Mouse (Mus musculus) lung, adult 18-20 months (tissue): ENCODE results near the gene Ube2i.
"Not testable (repeated sequence)": the region's sequence is repeated elsewhere in the genome, so short reads cannot be mapped to it uniquely, and the experiment has no call there.

Source experiments
- DNase-seq, 2 experiments: peaks; one replicate each; pipeline ENCODE4 v3.0.0; 2022; ENCODE audit warnings: mixed read lengths in 2 of 2

Ube2i gene

GRCm38 (mm10) chr17:25252643-25253042, 21.8 kb downstream of the Ube2i start:
- no peak for DNase-seq

DNA sequence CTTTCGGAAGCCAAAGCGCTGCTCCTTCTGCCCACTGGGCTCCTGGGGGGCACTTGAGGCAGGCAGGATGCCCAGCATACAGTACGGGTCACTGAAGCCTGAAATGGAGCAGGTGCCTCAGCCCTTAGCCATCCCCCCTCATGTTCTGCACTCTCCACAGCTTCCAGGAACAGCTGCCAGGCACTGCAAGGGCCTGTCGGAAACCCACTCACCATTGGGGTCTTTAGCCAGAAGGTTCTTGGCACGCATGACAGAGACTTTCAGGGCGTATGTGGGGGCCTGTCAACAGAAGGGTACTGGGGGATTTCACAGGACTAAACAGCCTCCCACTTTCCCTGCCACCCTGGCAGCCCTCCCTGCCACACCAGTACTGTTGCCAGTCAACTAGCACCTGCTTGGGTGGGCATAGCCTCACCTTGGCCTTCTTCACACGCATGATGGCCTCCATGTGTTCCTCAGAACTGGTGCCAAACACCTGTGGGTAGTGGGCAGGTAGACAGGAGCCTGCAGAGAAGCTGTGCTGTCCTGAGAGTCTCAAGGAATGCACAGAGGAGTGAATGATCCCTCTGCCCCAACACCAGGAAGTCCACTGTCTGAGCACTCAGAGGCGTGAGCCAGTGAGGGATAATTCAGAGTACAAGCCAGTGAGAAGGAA, 24.1 kb downstream of the Ube2i start:
- DNase-seq: no peak

GRCm38 (mm10) chr17:25248033-25248750, 26.2 kb downstream of the Ube2i start:
- DNase-seq: no peak

GRCm38 (mm10) chr17:25244239-25244638, 30.2 kb downstream of the Ube2i start:
- DNase-seq: no peak

DNA sequence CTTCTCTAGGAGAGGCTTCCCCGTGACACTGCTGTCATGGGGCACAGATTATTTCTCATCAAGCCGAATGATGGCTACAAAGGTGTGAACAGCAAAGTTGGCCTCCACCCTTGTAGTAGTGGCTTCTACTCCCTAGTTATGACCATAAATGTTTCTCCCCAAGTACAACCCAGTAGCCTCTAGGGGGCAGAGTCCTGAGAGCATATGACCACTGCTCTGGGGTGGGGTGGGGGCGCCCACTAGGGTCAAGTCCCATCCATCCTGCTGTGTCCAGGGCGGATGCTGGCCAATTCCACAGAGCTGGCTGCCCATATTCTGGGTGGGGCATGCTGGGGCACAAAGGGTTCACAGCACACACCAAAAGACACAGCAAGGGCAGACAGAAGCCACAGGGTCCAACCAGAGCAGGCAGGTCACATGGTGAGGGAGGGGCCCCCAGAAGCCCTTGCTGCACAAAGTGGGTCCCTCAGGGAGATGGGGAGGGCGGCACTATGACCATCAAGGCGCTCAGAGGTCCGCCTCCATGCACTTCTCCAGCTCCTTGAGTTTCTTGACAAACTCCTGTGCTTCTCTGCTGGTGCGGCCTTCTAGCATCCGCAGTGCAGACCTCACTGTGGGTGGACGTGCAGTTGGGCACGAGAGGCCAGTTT, 31.2 kb downstream of the Ube2i start:
- no peak for DNase-seq

DNA sequence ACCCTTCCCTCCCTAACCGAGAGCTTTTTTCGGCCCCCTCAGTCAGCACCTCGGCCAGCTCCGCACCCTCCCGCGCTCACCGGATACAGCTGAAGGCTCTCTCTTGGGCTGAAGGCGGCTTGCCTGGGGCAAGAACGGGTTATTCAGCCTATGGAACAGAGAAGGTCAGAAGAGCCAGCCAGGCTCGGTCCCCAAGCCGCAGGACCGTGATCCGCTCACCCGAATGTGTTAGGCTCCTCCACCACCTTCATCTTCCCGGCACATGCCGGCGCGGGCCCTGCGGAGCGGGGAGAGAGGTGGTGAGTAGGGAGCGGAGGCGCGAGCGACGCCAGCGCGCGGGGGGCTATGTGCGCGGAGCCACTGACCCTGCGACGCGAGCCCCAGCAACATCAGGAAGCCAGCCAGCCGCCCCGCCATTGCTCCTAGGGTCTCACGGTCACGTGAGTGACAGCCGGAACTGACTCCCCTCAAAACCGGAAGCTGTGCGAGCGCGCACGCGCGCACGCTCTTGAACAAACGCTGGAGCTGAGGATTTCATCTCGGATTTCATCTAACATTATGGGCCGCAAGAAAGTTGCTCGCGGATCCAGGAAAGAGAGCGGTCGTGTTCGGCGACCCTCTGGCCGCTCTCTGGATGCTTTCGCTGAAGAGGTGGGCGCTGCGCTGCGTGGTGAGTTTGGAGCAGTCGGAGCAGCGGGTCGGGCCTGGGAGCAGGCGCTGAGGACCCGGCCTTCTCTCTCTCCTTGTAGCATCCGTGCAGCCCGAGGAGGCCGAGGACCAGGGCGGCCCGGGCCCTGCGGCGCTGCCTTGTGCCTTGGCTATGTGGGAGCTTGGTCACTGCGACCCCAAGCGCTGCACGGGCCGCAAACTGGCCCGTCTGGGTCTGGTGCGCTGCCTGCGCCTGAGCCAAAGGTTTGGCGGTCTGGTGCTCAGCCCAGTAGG, 34.5 kb downstream of the Ube2i start, which contains the start of the genes Gnptg and Tsr3:
Gene Gnptg (minus strand): TSS at position 430 of the 942 bp plus-strand sequence.
Gene Tsr3 (plus strand): TSS at position 476 of the 942 bp plus-strand sequence.
- DNase-seq: peak; percentile 84 to 88

DNA sequence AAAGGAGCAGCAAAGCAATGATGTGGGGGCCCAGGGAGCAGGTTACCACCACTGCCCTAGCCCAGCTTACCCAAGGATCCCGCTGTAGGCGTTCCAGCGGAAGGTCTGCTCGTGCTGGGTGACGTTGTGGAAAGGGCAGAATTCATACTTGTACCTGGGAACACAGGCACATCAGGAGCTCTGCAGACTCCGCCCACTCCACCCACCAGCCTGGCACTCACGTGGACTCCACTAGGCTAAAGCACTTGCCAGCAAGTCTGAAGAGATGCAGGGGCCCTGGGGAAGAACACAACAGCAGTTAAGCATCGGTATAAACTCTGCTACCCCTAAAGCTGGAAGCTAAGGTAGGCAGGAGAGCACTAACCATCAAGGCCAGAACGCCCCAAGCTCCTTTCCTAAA, 38.8 kb downstream of the Ube2i start:
- DNase-seq: no peak

DNA sequence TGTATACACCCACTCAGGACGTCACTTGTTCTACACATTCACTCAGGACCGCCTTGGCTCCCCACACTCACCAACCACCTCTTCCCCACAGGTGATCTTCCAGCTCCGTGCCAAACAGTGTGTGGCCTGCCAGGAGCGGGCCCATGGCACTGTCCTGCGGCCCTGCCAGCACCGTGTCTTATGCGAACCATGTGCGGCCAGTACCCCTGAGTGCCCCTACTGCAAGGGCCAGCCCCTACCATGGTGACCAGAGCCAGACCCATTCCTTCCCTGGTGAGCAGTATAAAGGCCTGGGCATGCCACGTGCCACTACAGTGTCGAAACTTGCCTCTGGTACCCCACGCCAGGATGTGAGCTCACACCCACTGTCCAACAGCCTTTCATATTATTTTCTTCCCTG, 42.8 kb downstream of the Ube2i start:
- DNase-seq: not testable (repeated sequence)

DNA sequence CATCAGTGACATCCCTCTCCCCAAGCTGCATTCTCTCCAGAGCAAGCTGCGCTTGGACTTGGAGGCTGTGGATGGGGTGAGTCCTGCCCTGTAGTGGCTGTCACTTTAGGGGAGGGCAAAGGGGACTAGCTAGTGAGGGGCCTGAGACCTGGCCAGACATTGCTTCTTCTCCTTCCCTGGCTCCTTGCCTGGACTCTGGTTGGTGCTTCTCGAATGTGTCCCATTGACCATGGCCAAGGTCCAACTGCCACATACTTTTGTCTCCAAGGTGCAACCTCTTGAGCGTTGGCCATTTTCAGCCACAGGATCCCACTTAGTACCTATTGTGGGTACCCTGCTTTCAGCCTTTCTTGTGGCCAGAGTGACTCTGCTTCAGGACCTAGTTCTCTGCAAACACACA, 43.7 kb downstream of the Ube2i start:
- DNase-seq: peak; percentile 28 to 42

DNA sequence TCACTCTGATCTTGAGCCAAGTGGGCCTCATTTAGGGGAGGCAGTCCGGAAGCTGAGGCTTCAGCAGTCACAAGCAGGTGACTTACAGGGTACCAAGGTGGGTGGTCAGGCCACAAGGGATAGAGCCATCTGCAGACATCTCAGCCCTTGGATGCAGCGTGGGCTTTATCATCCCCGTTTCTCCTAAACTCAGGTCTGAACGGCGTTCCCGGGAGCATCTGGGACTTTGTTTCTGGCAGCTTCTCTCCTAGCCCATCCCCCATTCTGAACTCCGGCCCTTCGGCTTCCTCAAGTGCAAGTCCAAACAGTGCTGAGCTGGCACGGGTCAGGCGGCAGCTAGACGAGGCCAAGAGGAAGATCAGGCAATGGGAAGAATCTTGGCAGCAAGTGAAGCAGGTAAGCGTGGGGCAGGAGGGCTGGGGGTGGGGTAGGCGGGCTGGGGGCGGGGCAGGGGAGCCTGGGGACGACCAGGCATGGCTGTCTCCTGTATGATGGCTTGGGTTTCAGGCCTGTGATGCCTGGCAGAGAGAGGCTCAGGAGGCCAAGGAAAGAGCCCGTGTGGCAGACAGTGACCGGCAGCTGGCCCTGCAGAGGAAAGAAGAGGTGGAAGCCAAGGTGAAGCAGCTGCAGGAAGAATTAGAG, 44.3 kb downstream of the Ube2i start:
- DNase-seq: peak in 1 of 2 experiments; percentile 24

GRCm38 (mm10) chr17:25227991-25228390, 46.4 kb downstream of the Ube2i start:
- DNase-seq: no peak

GRCm38 (mm10) chr17:25225659-25226058, 48.8 kb downstream of the Ube2i start:
- no peak for DNase-seq

DNA sequence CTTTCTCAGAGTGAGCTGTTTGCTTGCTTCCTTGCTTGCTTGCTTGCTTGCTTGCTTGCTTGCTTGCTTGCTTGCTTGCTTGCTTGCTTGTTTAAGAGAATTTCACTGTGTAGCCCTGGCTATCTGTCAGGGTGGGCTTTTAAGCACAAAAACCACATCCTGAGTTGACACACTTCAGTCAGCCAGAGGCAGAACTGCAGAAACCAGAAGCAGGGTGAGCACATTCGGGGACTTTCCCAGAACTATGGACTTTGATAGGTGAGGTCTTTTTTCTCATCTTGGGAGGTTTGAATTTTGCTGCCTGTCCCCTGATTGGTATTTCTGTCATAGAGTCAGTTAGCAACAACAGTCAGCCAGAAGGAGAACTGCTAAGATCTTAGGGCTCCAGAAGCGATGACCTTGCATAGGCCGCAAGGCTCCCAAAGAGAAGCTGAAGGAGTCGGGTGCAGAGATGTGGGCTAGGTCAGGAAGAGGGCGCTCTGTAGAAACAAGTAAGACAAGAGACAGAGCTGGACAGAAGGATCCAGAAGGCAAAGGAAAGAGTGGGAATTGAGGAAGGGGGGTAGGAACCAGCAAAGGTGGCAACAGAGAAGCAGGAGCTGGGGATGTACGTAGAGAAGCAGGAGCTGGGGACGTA, 49.7 kb downstream of the Ube2i start:
- DNase-seq: no peak

DNA sequence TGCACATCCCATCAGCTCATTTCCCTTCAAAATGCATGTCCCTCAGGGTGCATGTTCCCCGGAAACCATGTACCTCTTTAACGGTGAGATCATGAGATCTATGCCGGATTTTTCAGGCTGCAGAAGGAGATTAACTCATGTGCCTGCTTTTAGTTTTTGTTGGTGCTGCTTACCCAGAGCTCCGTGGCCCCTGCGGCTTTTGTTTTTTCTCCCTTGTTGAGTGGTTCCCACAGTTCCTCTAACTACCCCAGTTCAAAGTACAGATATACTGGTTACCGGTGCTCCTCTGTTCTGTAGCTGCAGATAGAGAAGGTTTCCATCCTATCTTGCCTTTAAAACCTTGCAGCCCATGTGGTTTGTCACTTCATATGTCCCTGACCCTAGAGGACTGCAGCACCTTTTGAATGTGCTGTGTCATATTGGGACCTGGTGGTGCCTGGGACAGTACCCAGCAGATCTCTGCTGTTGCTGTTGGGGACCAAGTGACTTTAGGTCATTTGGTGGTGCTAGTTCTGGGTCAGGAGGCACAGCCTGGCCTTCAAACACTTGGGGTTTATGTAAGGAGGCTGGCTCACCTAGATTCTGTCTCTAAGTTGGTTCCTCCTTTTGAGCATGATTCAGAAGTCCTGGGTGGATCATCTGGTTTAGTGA, 51.3 kb downstream of the Ube2i start:
- no peak for DNase-seq

- DNase-seq: not testable (repeated sequence)
These were observed 51.9 kb downstream of the Ube2i start for GRCm38 (mm10) chr17:25222504-25222940.

DNA sequence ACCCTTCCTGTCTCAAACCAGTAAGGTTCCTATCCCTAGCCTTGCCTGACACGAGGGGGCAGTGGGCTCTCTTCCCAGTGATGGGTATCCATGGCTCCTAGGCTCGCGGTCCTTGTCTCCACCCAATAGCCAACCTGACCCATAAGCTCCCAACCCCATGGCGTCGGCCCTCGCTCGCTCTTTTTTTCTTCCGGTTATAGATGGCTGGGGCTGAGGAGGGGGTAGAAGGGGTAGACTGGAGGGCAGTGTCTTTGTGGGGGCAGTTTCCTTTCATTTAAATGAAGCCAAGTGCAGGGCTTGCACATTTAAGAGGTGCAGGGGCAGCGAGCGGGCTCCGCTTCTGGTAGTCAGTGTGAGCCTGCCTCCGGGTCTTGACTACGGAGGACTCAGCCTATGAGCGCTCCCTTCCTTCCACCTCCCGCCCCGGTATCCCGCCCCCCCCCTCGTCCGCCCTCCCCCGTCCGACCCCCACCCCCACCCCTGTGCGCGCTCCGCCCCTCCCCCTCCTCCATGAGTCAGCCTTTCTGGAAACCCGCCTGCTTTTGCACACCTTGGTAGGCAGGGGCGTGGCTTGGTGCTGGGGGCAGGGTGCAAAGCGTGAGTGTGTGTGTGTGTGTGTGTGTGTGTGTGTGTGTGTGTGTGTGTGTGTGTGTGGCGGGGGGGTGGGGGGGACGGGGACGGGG, 52.5 kb downstream of the Ube2i start:
- peak; percentile 67 to 77 for DNase-seq

DNA sequence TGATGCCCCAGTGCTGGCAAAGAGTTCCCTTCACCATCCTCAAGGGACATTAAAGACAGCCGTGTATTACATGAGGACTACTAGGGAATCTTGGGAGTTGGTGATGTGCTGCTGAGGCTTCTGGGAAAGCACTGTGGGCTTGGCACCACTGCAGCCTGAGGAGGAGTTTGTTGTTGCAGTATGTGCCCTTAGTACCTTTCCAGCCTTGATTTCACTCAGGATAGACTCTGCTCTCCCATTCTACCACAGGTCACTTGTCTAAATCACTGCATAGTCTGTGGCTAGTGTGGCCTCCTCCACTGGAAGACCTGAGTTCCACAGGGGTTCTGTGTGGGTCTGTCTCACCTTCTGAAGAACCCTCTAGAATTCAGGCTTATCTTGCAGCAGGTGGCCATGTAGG, 53.7 kb downstream of the Ube2i start:
- no peak for DNase-seq

DNA sequence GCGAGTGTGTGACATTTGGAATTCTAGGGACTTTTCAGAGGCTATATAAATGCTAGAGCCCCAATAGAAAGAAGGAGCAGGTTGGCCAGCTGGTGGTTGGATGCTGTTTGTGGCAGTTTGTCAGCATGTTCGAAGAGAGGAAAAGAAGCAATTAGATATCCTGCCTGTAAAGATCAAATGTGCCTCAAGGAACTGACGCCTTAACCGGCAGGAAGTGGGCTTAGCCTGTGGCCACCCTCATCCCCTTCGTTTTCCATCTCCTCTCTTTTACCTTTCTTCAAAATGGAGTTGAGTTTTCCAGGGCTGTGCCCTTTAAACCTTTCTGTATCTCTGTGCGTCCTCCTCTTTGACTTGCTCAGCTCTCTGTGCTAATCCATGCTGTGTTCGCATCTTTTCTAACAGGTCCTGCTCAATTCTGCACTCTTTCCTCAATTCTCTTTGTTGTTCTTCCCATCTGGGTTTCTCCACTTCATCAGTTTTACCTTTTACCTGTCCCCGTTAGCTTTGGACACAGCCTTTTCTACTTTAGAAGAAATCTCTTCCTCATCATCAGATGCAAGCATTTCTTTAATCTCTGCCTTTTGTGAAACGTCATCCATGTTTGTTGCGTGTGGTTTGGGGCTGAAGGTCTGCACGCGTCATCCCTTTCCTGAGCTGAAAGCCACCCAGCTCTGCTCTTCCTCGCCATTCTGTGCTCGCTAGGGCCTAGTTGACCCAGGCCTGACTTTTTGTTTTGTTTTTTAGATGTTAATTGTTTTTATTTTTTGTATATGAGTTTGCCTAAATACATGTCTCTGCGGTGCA, 54.7 kb downstream of the Ube2i start:
- DNase-seq: no peak

DNA sequence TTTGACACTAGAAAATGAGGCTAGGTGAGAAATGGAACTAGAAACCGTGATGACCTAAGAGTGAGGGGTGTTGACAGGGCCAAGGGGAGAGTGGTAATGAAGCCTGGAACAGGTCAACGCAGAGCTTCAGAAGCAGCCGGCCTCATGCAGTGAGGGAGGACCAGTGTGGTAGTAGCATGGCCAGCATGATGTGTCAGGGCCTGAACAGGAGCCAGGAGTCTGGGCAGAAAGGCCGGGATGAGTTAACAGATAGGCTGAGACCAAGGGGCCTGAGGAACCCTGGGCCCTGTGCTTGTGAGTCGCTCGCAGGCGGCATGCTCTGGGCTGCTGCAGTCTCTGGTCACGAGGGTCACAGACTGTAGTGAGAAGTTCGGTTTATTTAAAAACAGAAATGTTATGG, 55.5 kb downstream of the Ube2i start:
- no peak for DNase-seq

GRCm38 (mm10) chr17:25215431-25215830, 59.0 kb downstream of the Ube2i start:
- no peak for DNase-seq
